Mouse (Mus musculus) gastrocnemius, adult 2 months (tissue): ENCODE data around the gene Adra1b. TPM values are rescaled to one million over a fixed set of nuclear protein-coding genes. Genes with fewer than 3 reads are reported as not detected.
A peak's percentile ranks its signal among the peaks of the same experiment; 100 is the strongest.

Experiments
- DNase-seq: peaks from one replicate; pipeline ENCODE4 v3.0.0; 2022
- H3K27ac ChIP-seq: fragments of 200-600 bp; 2 replicates; pipeline ENCODE4 v1.8.1; 2022; ENCODE audit warnings: mild to moderate bottlenecking
- H3K4me3 ChIP-seq: fragments of 200-600 bp; 2 replicates; pipeline ENCODE4 v1.8.1; 2022; ENCODE audit warnings: mild to moderate bottlenecking, moderate library complexity
- CTCF ChIP-seq: fragments of 200-600 bp; IDR thresholded peaks from 2 replicates; pipeline ENCODE4 v1.8.1; 2022; ENCODE audit warnings: antibody characterized with exemption, mild to moderate bottlenecking, moderate library complexity
- intact Hi-C: fragments of 180-260 bp; cut with DNase I; formaldehyde crosslinking; loops from one replicate; pipeline ENCODE4 v1.15.1; 2025
- total RNA-seq, 2 experiments: library from RNA; stranded (reverse); gene quantifications; 2 replicates each; pipeline ENCODE4 v1.2.3; 2021

Gene Adra1b
- total RNA-seq, 2 experiments from 2014 or later: 0.26 to 0.42 TPM

GRCm38 (mm10) chr11:43887597-43887996 lies 13.4 kb downstream of the Adra1b start:
- Histone ChIP-seq H3K4me3 (no peak overlapping the region), H3K27ac (no peak overlapping the region)
- DNase-seq: no peak
- intact Hi-C loops: no loop called here
- no peak for TF ChIP-seq CTCF

- H3K27ac ChIP-seq: no peak overlapping the region
- TF ChIP-seq CTCF: no peak
- H3K4me3 ChIP-seq: no peak overlapping the region
- intact Hi-C loops: no loop called here
- no peak for DNase-seq
These were observed 16.5 kb downstream of the Adra1b start for GRCm38 (mm10) chr11:43884521-43884920.

- TF ChIP-seq CTCF: no peak
- intact Hi-C loops: no loop called here
- Histone ChIP-seq H3K4me3 (no peak overlapping the region), H3K27ac (no peak overlapping the region)
- DNase-seq: no peak
These were observed 17.3 kb downstream of the Adra1b start for GRCm38 (mm10) chr11:43883641-43884181.

- no peak for DNase-seq
- Histone ChIP-seq H3K27ac (no peak overlapping the region), H3K4me3 (no peak overlapping the region)
- intact Hi-C loops: no loop called here
- no peak for TF ChIP-seq CTCF
These were observed 23.8 kb downstream of the Adra1b start for GRCm38 (mm10) chr11:43877211-43877610.

- Histone ChIP-seq H3K27ac (no peak overlapping the region), H3K4me3 (no peak overlapping the region)
- intact Hi-C loops: no loop called here
- no peak for TF ChIP-seq CTCF
- DNase-seq: no peak
These were observed 33.2 kb downstream of the Adra1b start for GRCm38 (mm10) chr11:43867721-43868281.

- no peak overlapping the region for H3K4me3 ChIP-seq
- intact Hi-C loops: no loop called here
- DNase-seq: no peak
- no peak overlapping the region for H3K27ac ChIP-seq
- no peak for TF ChIP-seq CTCF
These were observed 35.5 kb downstream of the Adra1b start for GRCm38 (mm10) chr11:43865298-43866165.

- DNase-seq: no peak
- H3K27ac ChIP-seq: no peak overlapping the region
- intact Hi-C loops: no loop called here
- H3K4me3 ChIP-seq: no peak overlapping the region
- TF ChIP-seq CTCF: no peak
These were observed 48.0 kb downstream of the Adra1b start for GRCm38 (mm10) chr11:43853046-43853445.

- intact Hi-C loops: no loop called here
- TF ChIP-seq CTCF: no peak
- DNase-seq: peak; percentile 34
- Histone ChIP-seq H3K27ac (no peak overlapping the region), H3K4me3 (no peak overlapping the region)
These were observed 53.0 kb downstream of the Adra1b start for GRCm38 (mm10) chr11:43848056-43848455.

- H3K27ac ChIP-seq: no peak overlapping the region
- TF ChIP-seq CTCF: no peak
- intact Hi-C loops: no loop called here
- no peak for DNase-seq
- no peak overlapping the region for H3K4me3 ChIP-seq
These were observed 59.4 kb downstream of the Adra1b start for GRCm38 (mm10) chr11:43841596-43841995.

- no peak for DNase-seq
- intact Hi-C loops: no loop called here
- TF ChIP-seq CTCF: no peak
- Histone ChIP-seq H3K27ac (no peak overlapping the region), H3K4me3 (no peak overlapping the region)
These were observed 60.5 kb downstream of the Adra1b start for GRCm38 (mm10) chr11:43840491-43840890.

GRCm38 (mm10) chr11:43835880-43836740 lies 64.9 kb downstream of the Adra1b start:
- intact Hi-C loops: loop anchor here (2.0 to 5.0 kb wide), 2 partner anchors 376 to 495 kb away; no protein-coding TSS in a partner anchor
- Histone ChIP-seq H3K4me3 (peak overlapping the region; percentile 69), H3K27ac (peak overlapping the region; percentile 2; the same call in 1 of the 2 replicates)
- DNase-seq: peak; percentile 85
- TF ChIP-seq CTCF: peak; percentile 73

GRCm38 (mm10) chr11:43835456-43835855 lies 65.6 kb downstream of the Adra1b start:
- Histone ChIP-seq H3K4me3 (peak overlapping the region; percentile 69), H3K27ac (no peak overlapping the region)
- TF ChIP-seq CTCF: no peak
- intact Hi-C loops: loop anchor here (5.0 kb wide), 1 partner anchor 377 kb away; no protein-coding TSS in a partner anchor
- no peak for DNase-seq
